Mouse (Mus musculus) heart, embryonic 12.5 days (tissue): ENCODE data around the gene Ptgdr2. TPM values are rescaled to one million over a fixed set of nuclear protein-coding genes. Genes with fewer than 3 reads are reported as not detected.
A peak's percentile ranks its signal among the peaks of the same experiment; 100 is the strongest.

Source experiments
- ATAC-seq: fragments of 200-750 bp; cut with Nextera tagmentation; 2 replicates; pipeline ENCODE4 v1.8.0; 2017; ENCODE audit warnings: moderate TSS enrichment, moderate library complexity; ENCODE audit not compliant: insufficient number of reproducible peaks, low FRiP score
- H3K27ac ChIP-seq: fragments of 300-500 bp; sonication (generic); 2 replicates; pipeline ENCODE4 v1.5.1; 2016; ENCODE audit warnings: mild to moderate bottlenecking, moderate library complexity; ENCODE audit not compliant: poor library complexity, severe bottlenecking
- H3K27me3 ChIP-seq: fragments of 300-500 bp; sonication (generic); replicated peaks from 2 replicates; pipeline ENCODE4 v1.6.1; 2016; ENCODE audit warnings: mild to moderate bottlenecking, moderate library complexity
- H3K36me3 ChIP-seq: fragments of 300-500 bp; sonication (generic); 2 replicates; pipeline ENCODE4 v1.6.1; 2016; ENCODE audit warnings: mild to moderate bottlenecking, moderate library complexity
- H3K4me1 ChIP-seq: fragments of 300-500 bp; sonication (generic); replicated peaks from 2 replicates; pipeline ENCODE4 v1.6.1; 2016; ENCODE audit warnings: mild to moderate bottlenecking
- H3K4me2 ChIP-seq: fragments of 300-500 bp; sonication (generic); 2 replicates; pipeline ENCODE4 v1.6.1; 2016; ENCODE audit warnings: mild to moderate bottlenecking, moderate library complexity
- H3K4me3 ChIP-seq: fragments of 300-500 bp; sonication (generic); 2 replicates; pipeline ENCODE4 v1.5.1; 2016; ENCODE audit warnings: mild to moderate bottlenecking
- H3K9ac ChIP-seq: fragments of 300-500 bp; sonication (generic); 2 replicates; pipeline ENCODE4 v1.6.1; 2016; ENCODE audit warnings: mild to moderate bottlenecking, moderate library complexity
- H3K9me3 ChIP-seq: fragments of 300-500 bp; sonication (generic); replicated peaks from 2 replicates; pipeline ENCODE4 v1.6.1; 2016; ENCODE audit warnings: mild to moderate bottlenecking, moderate library complexity
- WGBS: fragments of 180-500 bp; shearing (Covaris S2); methylation state at CpG from one replicate; pipeline ENCODE4 v1.1.7; 2016; 5-methylcytosine and 5-hydroxymethylcytosine counted together
- polyA plus RNA-seq: library from polyadenylated mRNA; unstranded; fragments of >200 nt; fragmentation: Nextera tagmentation; extraction: Ambion mirVana; gene quantifications from 2 replicates; pipeline ENCODE4 v1.2.1, GENCODE M21; 2016

Gene Ptgdr2
- polyA plus RNA-seq, 1 experiment from 2014 or later = not detected

GRCm38 (mm10) chr19:10949558-10949957, 12.6 kb downstream of the Ptgdr2 start:
- peak overlapping the region; percentile 55; the same call in 1 of the 2 replicates for H3K9ac ChIP-seq

GRCm38 (mm10) chr19:10952021-10952939, 15.3 kb downstream of the Ptgdr2 start:
- Histone ChIP-seq H3K9me3 (no peaks in the 10 kb centered on the region), H3K4me3 (no peak overlapping the region), H3K9ac (no peak overlapping the region), H3K27me3 (no peaks in the 10 kb centered on the region), H3K36me3 (no peaks in the 10 kb centered on the region), H3K4me1 (peaks cover 37% of the 10 kb centered on the region), H3K4me2 (peak overlapping the region; percentile 25; the same call in 1 of the 2 replicates), H3K27ac (peak overlapping the region; percentile 53)
- ATAC-seq = peak; percentile 46; the same call in 1 of the 2 replicates
- 34% methylated on average over 11 of the region's 11 CpGs for WGBS

More at GRCm38 (mm10) chr19:10949558-10949957, 12.6 kb downstream of the Ptgdr2 start:
- Histone ChIP-seq H3K27me3 (no peaks in the 10 kb centered on the region), H3K9me3 (no peaks in the 10 kb centered on the region), H3K4me3 (peak overlapping the region; percentile 92), H3K27ac (peak overlapping the region; percentile 37; the same call in 1 of the 2 replicates), H3K4me1 (peaks cover 46% of the 10 kb centered on the region), H3K4me2 (peak overlapping the region; percentile 100), H3K36me3 (peaks cover 9% of the 10 kb centered on the region)
- WGBS = 29% methylated on average over 9 of the region's 9 CpGs
- ATAC-seq = no peak

GRCm38 (mm10) chr19:10959085-10959977, 22.4 kb downstream of the Ptgdr2 start:
- H3K4me2 ChIP-seq = no peak overlapping the region
- H3K4me3 ChIP-seq = no peak overlapping the region
- H3K4me1 ChIP-seq = no peaks in the 10 kb centered on the region
- no peak overlapping the region for H3K27ac ChIP-seq
- no peak overlapping the region for H3K9ac ChIP-seq
- 0 out of 2 replicates have a peak, but pooled peaks have one; percentile 39 for ATAC-seq
- H3K9me3 ChIP-seq = no peaks in the 10 kb centered on the region
- no peaks in the 10 kb centered on the region for H3K36me3 ChIP-seq
- H3K27me3 ChIP-seq = peaks cover 25% of the 10 kb centered on the region
- 33% methylated on average over 11 of the region's 11 CpGs for WGBS

- no peak overlapping the region for H3K27ac ChIP-seq
- 43% methylated on average over 12 of the region's 12 CpGs for WGBS
- H3K4me1 ChIP-seq = no peaks in the 10 kb centered on the region
- no peak overlapping the region for H3K9ac ChIP-seq
- ATAC-seq = no peak
- no peak overlapping the region for H3K4me2 ChIP-seq
- no peaks in the 10 kb centered on the region for H3K9me3 ChIP-seq
- peaks cover 31% of the 10 kb centered on the region for H3K27me3 ChIP-seq
- no peaks in the 10 kb centered on the region for H3K36me3 ChIP-seq
- H3K4me3 ChIP-seq = no peak overlapping the region
Observed at GRCm38 (mm10) chr19:10959978-10960346, 23.0 kb downstream of the Ptgdr2 start.

DNA sequence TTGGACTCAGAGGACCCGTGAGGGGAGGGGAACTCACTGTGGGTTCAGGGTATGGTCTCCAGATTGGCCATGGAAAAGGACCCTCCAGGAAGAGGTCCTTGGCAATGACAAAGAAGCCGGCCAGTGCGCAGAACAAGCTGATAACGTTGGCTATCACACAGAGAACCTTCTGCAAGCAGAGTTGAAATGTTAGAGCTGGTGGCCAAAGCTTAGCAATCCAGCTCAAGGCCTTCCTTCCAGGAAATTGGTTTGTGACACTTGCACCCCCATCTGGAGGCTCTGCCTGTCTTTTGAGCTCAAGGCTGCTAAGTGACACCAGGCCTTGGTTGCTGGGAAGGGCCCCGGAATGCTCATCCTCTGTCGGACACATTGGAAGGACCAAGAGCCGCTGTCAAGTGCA, 28.8 kb downstream of the Ptgdr2 start:
- Histone ChIP-seq H3K4me2 (no peak overlapping the region), H3K27ac (no peak overlapping the region), H3K9me3 (no peaks in the 10 kb centered on the region), H3K4me3 (no peak overlapping the region), H3K9ac (no peak overlapping the region), H3K27me3 (peaks cover 54% of the 10 kb centered on the region), H3K36me3 (no peaks in the 10 kb centered on the region), H3K4me1 (no peaks in the 10 kb centered on the region)
- 75% methylated on average over 7 of the region's 7 CpGs for WGBS
- ATAC-seq = no peak

- 81% methylated on average over 7 of the region's 7 CpGs for WGBS
- no peak for ATAC-seq
- peaks cover 32% of the 10 kb centered on the region for H3K27me3 ChIP-seq
- peaks cover 7% of the 10 kb centered on the region for H3K9me3 ChIP-seq
- no peak overlapping the region for H3K27ac ChIP-seq
- no peak overlapping the region for H3K4me3 ChIP-seq
- H3K36me3 ChIP-seq = no peaks in the 10 kb centered on the region
- H3K4me1 ChIP-seq = 0 out of 2 replicates have a peak, but pooled peaks cover 1% of the 10 kb centered on the region
- no peak overlapping the region for H3K9ac ChIP-seq
- no peak overlapping the region for H3K4me2 ChIP-seq
Observed at GRCm38 (mm10) chr19:10968578-10968977, 31.6 kb downstream of the Ptgdr2 start.

GRCm38 (mm10) chr19:10970457-10970856, 33.5 kb downstream of the Ptgdr2 start:
- 39% methylated on average over 3 of the region's 3 CpGs for WGBS
- H3K4me2 ChIP-seq = no peak overlapping the region
- no peak overlapping the region for H3K4me3 ChIP-seq
- no peak overlapping the region for H3K27ac ChIP-seq
- H3K9ac ChIP-seq = no peak overlapping the region
- H3K36me3 ChIP-seq = no peaks in the 10 kb centered on the region
- no peak for ATAC-seq
- peaks cover 25% of the 10 kb centered on the region for H3K27me3 ChIP-seq
- peaks cover 7% of the 10 kb centered on the region for H3K9me3 ChIP-seq
- peaks cover 13% of the 10 kb centered on the region for H3K4me1 ChIP-seq

DNA sequence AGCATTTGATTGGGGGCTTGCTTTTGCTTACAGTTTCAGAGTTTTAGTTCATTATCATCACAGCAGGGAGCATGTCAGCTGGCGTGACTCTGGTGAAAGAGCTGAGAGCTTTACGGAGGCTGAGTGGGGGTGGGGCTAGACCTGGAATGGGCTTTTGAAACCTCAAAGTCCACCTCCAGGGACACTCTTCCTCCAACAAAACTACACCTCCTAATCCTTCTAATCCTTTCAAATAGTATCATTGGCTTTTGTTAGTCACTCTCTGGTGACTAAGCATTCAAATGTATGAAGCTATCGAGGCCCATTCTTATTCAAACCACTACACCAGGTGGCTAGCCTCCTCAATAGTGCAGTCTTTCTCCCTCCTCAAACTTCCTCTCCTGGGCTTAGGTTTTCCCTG, 35.7 kb downstream of the Ptgdr2 start:
- WGBS = 62% methylated on average over 3 of the region's 3 CpGs
- no peak overlapping the region for H3K9ac ChIP-seq
- peaks cover 13% of the 10 kb centered on the region for H3K4me1 ChIP-seq
- H3K27ac ChIP-seq = no peak overlapping the region
- H3K4me3 ChIP-seq = no peak overlapping the region
- peaks cover 7% of the 10 kb centered on the region for H3K9me3 ChIP-seq
- no peaks in the 10 kb centered on the region for H3K36me3 ChIP-seq
- no peak for ATAC-seq
- no peak overlapping the region for H3K4me2 ChIP-seq
- H3K27me3 ChIP-seq = peaks cover 9% of the 10 kb centered on the region

DNA sequence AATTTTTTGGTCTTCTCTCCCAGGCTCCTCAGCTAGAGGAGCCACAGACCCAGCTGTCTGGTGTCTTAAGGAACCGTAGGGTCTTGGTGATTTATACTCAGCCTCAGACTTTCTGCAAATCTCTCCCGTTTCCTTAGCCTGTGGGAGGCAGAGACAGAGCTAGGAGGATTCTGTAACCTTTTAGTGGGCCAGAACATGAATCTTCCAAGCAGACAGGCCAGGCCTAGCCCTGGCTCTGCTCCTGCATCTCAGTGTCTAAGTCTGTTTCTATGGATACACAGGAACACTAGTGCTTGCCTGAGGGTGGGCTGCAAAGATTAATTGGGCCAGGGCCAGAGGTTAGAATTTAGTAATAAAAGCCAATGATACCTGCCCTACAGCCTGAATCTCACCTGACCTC, 36.2 kb downstream of the Ptgdr2 start:
- H3K27ac ChIP-seq = no peak overlapping the region
- H3K9me3 ChIP-seq = peaks cover 7% of the 10 kb centered on the region
- H3K4me2 ChIP-seq = no peak overlapping the region
- WGBS = 58% methylated on average over 2 of the region's 2 CpGs
- peaks cover 13% of the 10 kb centered on the region for H3K4me1 ChIP-seq
- no peak overlapping the region for H3K4me3 ChIP-seq
- ATAC-seq = no peak
- peaks cover 4% of the 10 kb centered on the region for H3K27me3 ChIP-seq
- H3K36me3 ChIP-seq = no peaks in the 10 kb centered on the region
- no peak overlapping the region for H3K9ac ChIP-seq

DNA sequence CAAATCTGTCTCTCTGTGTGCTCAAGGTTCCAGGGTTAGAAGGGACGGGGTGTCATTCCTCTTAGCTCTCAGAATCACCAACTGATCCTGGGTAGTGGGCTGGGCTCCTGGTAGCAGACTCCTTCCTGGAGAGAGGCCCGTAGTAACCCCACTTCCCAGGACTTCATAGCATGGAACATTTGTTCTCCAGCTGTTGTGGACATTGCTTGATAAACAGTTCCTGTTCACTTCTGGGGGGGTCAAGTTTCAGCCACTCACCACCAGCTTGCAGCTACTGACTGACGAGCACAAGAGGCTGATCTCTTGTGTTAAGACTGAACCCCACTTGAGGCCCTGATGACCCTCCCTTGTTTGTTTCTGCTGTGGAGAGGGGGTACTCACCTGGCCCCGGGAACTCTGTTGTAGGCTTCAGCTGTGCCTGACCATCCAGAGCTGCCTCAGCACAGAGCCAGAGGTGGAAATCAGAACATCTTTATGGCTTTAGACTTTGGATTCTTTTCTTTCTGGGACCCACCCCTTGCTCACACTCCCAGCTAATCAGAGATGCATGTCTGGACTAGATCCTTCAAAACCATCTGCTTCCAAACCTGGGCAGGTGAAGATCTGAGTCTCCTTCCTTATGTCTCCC, 37.4 kb downstream of the Ptgdr2 start, which contains the start of gene Ms4a10:
Gene Ms4a10, minus strand, starts transcription at position 433 of the 628 bp plus-strand sequence.
- H3K4me2 ChIP-seq = no peak within 1 kb of the TSS
- H3K9ac ChIP-seq = no peak within 1 kb of the TSS
- H3K27ac ChIP-seq = no peak within 1 kb of the TSS
- 21% methylated on average over 4 of the region's 4 CpGs for WGBS
- peaks cover 7% of the 10 kb centered on the region for H3K9me3 ChIP-seq
- no peaks in the 10 kb centered on the region; the same call in 1 of the 2 replicates for H3K27me3 ChIP-seq
- no peak; the same call in 1 of the 2 replicates for ATAC-seq
- H3K4me3 ChIP-seq = no peak within 1 kb of the TSS
- H3K36me3 ChIP-seq = no peaks in the 10 kb centered on the region
- H3K4me1 ChIP-seq = peaks cover 13% of the 10 kb centered on the region
